Mouse (Mus musculus): Measurements from ENCODE around the gene Lrrc1. TPM values are rescaled to one million over a fixed set of nuclear protein-coding genes. Genes with fewer than 3 reads are reported as not detected.

The Lrrc1 gene
- total and polyA plus RNA-seq, 3 experiments, result 5.3 to 12.1 TPM; not detected in 1

DNA sequence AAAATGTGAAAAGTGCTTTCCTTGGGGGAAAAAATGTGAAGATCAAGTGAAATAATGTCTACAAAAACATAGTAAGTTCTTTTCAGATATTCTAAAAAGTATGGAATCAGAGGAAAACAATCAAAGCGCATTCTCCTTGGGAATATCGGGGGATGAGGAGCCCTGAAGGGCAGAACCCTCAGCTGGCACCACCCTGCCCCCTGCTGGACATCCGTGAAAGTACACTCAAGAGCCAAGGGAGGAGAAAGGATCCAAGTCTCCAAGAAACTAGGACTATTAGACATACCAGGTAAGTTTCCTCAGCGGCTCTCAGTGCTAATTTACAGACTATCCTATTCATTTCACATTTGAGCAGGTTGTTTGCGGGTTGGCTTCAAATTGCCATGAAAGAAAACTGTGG lies 163.1 kb downstream of the Lrrc1 start:
- Histone ChIP-seq H3K4me1 (ENCODE audit: control insufficient read depth in 1 of 2, insufficient read depth in 2 of 2, low read length in 2 of 2) (no peaks in the 10 kb centered on the region), H3K9ac (ENCODE audit: control insufficient read depth, low read depth, low read length, poor library complexity, severe bottlenecking) (no peak overlapping the region), H3K36me3 (ENCODE audit: control insufficient read depth in 1 of 2, insufficient read depth in 2 of 2, low read length in 2 of 2) (no peaks in the 10 kb centered on the region), H3K9me3 (replicated peaks; ENCODE audit: insufficient read depth, low read length) (no peaks in the 10 kb centered on the region), H3K27ac (ENCODE audit: control insufficient read depth, low read depth, low read length) (no peak overlapping the region), H3K79me2 (ENCODE audit: control insufficient read depth, insufficient read depth, low read length, poor library complexity) (no peaks in the 10 kb centered on the region), H3K4me3 (ENCODE audit: control insufficient read depth in 1 of 2, insufficient read depth in 1 of 2, low read depth in 2 of 2, low read length in 2 of 2) (no peak overlapping the region), H3K27me3 (ENCODE audit: control insufficient read depth in 1 of 2, insufficient read depth in 2 of 2, low read length in 2 of 2) (no peaks in the 10 kb centered on the region)
- DNase-seq (ENCODE audit: low read depth, low spot score), result peak; percentile 52
- TF ChIP-seq USF2 (IDR thresholded peaks at IDR 0.05; ENCODE audit: borderline replicate concordance in 1 of 2, insufficient read depth in 1 of 2, low read depth in 1 of 2, low read length in 2 of 2), result no peak
- TF ChIP-seq ELF1 (IDR thresholded peaks at IDR 0.05; ENCODE audit: low read depth, low read length), result no peak
- peak; percentile 69 for TF ChIP-seq SMC3 (IDR thresholded peaks at IDR 0.05; ENCODE audit: low read depth, low read length)
- TF ChIP-seq HCFC1 (IDR thresholded peaks at IDR 0.05; ENCODE audit: low read depth, low read length), result no peak
- no peak for TF ChIP-seq UBTF (IDR thresholded peaks at IDR 0.05; ENCODE audit: borderline replicate concordance, insufficient read depth, low read depth, low read length)
- TF ChIP-seq CTCF (IDR thresholded peaks at IDR 0.05 in 2 of 3, conservative IDR thresholded peaks at IDR 0.05 in 1 of 3; ENCODE audit: control insufficient read depth in 1 of 3, insufficient read depth in 1 of 3, low read depth in 2 of 3, low read length in 3 of 3, poor library complexity in 1 of 3, severe bottlenecking in 1 of 3), result peak; percentile 80 to 90 (median 85)
- peak; percentile 62 for TF ChIP-seq RAD21 (IDR thresholded peaks at IDR 0.05; ENCODE audit: low read depth, low read length)
- peak; percentile 40; the same call in 1 of the 2 replicates for TF ChIP-seq ZC3H11A (IDR thresholded peaks at IDR 0.05; ENCODE audit: low read depth, low read length)

Other genes starting within 250 kb of the Lrrc1 start
- 0.04 TPM in 1 of 2 replicates, not detected in the other for gene Mlip, start 191.9 kb downstream of the Lrrc1 start, total RNA-seq (2012; rRNA removed)
- gene Mlip, start 191.9 kb downstream of the Lrrc1 start, polyA plus RNA-seq (2012; ENCODE audit: insufficient read depth in 1 of 2, insufficient read length in 2 of 2, low read depth in 1 of 2, low replicate concordance in 2 of 2, missing spikeins in 1 of 2), result not detected
- gene Klhl31, start 91.6 kb upstream of the Lrrc1 start, total RNA-seq (2012; rRNA removed), result not detected in 2 replicates
- gene Klhl31, start 91.6 kb upstream of the Lrrc1 start, polyA plus RNA-seq (2012; ENCODE audit: insufficient read depth in 1 of 2, insufficient read length in 2 of 2, low read depth in 1 of 2, low replicate concordance in 2 of 2, missing spikeins in 1 of 2), result not detected
- 22.6 and 25.9 TPM in 2 replicates for gene Gclc, start 209.7 kb upstream of the Lrrc1 start, total RNA-seq (2012; rRNA removed)
- 10 to 100 TPM; 50.4 to 84.8 TPM for gene Gclc, start 209.7 kb upstream of the Lrrc1 start, polyA plus RNA-seq (2012; ENCODE audit: insufficient read depth in 1 of 2, insufficient read length in 2 of 2, low read depth in 1 of 2, low replicate concordance in 2 of 2, missing spikeins in 1 of 2)

Measured in MEL (cell line).